Mouse (Mus musculus): ENCODE measurements at regions not wholly inside any gene's neighbourhood (a gene's known extent, or its start where the extent isn't known, plus 50 kb on each side); places are given as distances from the start of the nearest gene placed in this dataset.
A peak's percentile ranks its signal among the peaks of the same experiment; 100 is the strongest.

DNA sequence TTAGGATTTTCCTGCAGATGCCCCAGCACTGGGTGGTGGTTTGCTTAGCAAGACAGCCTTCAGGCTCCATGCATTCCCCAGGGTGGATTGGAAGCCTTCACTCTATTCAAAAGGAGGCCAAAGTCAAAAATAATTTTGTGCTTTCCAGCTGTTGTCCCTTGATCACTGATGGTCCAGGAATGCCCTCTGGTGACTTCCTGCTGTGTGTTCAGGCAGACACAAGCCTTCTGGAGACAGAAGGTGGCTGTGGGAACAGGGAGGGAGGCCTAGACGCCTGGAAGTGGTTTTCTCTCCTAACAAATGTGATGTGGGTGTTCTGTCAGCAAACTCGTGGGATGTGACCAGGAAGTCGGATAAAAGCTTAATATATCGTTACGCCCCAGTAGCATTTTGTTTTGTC lies 81.3 kb downstream of the Atp6ap1l start:
- DNase-seq (ENCODE audit: extremely low spot score in 1 of 2, low spot score in 1 of 2) = peak in 1 of 2 experiments; percentile 31

DNA sequence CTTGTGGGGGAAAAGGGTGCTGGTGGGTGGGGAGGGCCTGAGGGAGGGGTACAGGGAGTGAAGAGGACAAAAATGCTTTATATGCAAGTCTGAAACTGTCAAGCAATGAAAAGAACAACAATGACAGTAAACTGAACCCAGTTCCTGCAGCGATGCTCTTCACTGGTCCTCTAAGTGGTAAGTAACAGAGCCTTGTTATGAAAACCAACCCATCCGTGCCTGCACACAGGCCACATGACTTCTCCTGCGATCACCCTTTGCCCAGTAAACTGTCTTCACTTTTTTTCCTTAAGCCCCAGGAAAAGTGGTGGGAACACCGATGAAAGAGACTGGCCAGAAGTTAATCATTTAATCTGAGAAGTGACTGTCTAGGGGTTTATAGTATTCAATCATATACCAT lies 83.3 kb downstream of the Atp6ap1l start:
- no peak for DNase-seq (ENCODE audit: extremely low spot score in 1 of 2, low spot score in 1 of 2)

DNA sequence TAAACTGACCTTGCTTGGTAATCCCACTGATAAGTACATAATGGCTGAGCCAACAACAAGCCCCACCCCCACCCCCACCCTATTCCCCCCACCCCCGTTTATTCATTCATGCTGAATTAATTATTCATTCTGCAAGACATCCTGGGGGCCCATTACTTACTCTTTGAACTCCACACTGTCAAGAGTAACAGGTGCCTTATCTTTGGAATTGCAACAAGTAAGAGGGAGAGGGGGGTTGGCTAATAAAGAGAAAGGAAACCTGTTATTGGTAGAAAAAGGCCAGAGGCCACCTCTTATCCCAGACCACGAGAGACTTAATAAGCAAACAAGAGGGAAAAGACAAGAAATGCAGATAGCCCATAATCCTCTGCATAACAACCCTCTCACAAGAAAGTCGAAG lies 84.7 kb downstream of the Atp6ap1l start:
- DNase-seq (ENCODE audit: extremely low spot score in 1 of 2, low spot score in 1 of 2) = no peak

DNA sequence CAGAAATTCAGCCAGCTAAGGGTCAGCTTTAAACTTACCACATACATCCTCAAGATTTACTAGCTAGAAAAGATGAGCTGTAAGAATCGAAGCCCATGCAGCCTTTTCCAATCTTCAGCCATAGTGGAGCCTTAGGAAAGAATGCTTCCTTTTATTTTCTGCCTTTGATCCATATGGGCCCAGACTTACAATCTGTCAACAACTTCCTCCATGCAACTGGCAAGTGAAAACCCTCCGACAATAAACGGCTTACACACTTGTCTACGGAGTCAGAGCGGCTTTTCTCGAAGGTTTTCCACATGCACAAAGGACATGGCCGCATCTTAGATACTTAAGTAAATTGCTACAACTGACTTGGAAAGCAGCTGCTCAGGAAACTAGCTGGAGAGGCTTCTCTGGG lies 85.2 kb downstream of the Atp6ap1l start:
- DNase-seq (ENCODE audit: extremely low spot score in 1 of 2, low spot score in 1 of 2) = no peak

DNA sequence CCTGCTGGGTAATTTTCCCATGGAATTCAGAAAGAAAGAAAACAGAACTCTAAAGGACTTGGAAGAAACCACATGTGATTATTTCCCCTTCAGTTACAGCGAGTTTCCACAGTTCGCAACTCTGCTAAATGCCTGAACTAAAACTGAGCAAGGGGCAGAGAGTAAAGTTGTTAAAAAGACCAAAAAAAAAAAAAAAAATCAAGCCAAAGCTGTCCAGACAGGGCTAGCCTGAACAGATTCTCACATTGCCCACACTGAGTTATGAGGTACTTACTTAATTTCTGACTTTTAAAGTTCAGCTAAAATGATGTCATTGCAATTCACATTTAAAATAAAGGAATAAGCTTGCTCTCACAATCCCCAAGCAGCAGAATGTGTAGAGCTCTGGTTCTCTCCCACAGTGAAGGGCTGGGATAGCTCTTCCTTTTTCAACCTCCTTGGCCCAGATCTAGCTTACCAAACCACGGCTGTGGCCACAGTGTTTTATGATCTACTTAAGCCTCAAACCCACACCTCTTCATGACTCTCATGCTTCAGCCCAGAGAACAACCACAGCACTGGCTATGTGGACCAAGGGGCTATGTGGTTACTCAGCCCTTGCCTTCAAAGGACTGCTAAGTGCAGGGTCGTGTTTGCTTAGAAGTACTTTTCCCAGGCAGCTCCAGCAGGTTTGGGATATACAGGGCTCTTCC lies 90.8 kb downstream of the Atp6ap1l start:
- no peak for DNase-seq (ENCODE audit: extremely low spot score in 1 of 2, low spot score in 1 of 2)

DNA sequence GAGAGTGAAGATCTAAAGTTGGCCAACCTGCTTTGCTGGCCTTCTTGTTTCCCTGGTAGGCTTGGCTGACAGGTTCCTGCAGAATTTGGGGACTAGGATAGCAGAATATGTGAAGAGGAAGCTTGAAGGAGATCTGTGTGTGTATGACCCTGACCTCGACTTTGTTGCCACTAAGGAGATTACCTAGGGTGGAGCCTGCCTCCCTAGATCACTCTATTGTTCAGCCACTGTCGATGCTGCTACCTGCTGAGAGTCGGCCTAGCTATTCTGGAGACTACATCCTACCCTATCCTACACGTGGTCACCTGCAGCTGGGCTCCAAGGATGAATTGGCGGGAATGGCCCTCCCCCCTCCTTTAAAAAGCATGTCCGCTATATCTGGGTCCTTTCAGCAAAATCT lies 95.1 kb downstream of the Atp6ap1l start:
- DNase-seq (ENCODE audit: extremely low spot score in 1 of 2, low spot score in 1 of 2) = no peak

DNA sequence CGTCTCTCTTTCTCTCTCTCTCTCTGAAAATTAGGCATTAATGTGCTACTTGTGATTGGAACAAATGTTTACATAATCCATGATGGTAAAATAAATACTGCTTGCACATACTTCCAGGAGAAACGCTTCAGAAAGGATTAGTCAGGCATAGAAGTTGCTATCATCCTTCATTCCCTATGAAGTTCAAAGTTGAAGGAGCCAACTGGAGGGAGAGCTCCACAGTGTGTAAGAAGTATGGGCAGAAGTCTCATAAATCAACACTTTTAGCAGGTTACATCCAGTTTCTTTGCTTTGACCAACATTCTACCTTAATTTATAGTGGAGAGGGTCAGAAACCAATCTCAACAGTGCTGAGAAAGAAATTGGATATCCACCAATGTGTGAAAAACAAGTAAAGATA lies 105.5 kb downstream of the Atp6ap1l start:
- DNase-seq (ENCODE audit: extremely low spot score in 1 of 2, low spot score in 1 of 2) = no peak

DNA sequence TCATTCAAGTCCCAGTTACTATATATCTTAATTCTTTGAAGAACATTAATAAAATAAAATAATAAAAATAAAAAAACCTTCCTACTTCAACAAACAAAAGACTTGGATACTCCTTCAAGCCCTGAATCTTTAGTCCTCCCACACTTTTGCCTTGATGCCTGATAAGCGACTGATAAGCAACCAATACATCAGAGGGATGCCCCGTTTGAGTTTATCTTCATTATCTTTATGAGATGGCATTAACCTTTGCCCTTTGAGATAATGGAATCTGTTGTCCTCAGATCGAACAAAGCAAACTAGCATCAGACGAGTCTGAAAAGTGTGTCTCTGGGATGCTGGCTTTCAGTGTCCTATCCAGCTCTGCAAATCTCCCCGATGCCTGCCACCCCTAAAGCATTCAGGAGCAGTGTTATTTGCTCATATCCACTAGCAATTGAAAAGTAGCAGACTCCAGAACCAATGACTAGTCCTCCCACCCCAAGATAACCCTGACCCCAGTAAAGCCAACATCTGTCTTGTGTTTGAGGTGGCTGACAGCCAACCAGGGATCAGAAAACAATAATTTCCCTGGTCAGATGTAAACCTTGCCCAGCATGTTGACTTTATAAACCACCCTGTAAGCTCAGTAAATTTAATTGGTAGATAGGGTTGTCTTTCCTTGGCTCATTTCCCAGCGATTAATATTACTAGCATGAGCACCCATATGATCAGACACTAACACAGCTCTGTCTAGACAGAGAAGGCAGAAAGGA lies 106.2 kb downstream of the Atp6ap1l start:
- no peak for DNase-seq (ENCODE audit: extremely low spot score in 1 of 2, low spot score in 1 of 2)

DNA sequence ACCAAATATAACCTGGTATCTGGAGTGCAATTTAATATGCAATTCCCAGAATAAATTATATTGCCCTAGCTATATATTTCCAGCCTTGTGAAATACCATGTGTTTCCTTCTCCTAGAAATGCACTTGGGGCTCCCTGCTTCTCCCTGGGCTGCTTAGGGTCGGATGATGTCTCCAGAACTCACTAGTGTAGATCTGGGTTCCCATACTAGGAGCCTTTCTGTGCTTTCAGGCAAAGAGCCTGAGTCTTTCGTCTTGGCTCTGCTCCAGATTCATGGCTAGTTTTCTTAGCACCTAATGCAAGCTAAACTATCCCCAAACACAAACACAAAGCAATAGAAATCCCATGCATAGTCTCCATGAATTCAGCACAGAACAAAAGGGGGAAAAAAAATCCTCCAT lies 106.8 kb downstream of the Atp6ap1l start:
- no peak for DNase-seq (ENCODE audit: extremely low spot score in 1 of 2, low spot score in 1 of 2)

DNA sequence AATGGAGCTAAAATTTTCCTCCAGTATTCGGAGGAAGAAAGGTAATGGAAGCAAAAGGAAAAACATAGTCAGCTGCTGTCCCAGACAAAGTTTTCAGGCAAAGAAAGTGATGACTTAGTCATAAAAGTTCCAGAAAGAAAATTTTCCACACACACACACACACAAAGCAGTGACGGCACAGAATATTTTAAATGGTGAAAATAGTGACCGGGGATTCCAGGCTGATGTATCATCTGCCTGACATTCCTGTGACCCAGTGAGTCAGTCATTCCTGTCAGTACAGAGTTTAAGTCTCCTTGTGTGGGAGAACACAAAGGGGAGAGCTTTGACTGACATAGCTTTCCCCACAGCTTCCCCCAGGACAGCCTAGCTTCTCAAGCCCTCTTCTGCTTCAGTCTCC lies 107.9 kb downstream of the Atp6ap1l start:
- no peak for DNase-seq (ENCODE audit: extremely low spot score in 1 of 2, low spot score in 1 of 2)

DNA sequence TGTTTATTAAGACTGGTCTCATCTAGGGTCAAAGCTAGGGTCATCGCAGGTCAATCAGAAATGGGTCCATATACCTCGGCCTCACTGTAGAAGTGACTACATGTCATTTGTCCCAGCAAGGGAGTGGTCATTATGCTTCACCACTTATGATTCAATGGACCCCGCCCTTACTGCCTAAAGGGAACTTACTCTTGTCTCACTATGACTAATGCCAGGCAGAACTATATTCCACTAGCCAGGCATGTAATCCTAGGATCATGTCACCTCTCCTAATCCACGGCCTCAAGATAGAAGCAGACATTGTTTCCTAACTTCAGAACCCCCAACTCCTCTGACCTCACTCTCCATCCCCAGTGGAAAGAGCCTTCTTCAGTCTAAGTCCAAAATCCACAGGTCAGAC lies 108.3 kb downstream of the Atp6ap1l start:
- no peak for DNase-seq (ENCODE audit: extremely low spot score in 1 of 2, low spot score in 1 of 2)

DNA sequence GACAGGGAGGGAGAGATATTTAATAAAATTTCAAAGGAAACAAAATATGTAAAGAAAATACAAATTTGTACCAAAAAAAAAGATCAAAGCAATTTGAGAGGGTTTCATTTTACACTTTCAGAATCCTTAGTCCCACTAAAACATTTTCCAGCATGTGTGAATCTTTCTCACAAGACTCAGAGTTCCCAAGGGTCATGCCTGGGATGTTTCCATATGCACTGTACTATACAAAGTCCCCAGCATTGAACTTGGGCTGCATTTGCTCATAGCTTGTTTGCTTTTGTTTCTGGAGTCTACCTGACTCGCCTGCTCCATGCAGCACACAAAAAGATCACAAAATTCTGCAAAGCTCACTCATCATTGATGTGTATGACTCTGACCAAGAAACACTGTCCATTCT lies 122.7 kb downstream of the Atp6ap1l start:
- no peak for DNase-seq (ENCODE audit: extremely low spot score in 1 of 2, low spot score in 1 of 2)

DNA sequence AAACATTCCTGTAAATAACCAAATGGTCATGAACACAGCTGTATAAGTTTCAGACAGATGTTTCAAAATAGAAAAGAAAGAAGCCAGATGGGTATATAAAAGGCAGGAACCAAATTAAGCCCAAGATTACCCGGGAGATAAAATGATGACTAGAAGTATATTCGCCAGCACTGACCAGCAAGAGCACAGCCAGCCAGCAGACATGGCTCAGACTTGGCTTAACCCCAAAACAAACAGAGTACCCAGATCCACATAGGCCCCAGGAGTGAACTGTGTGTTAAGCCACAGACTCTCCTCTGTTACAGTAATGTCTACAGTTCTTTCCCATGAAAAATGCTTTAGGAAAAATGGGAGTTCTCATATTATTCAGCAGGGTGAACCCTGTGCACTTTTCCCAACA lies 123.2 kb downstream of the Atp6ap1l start:
- DNase-seq (ENCODE audit: extremely low spot score in 1 of 2, low spot score in 1 of 2) = no peak

DNA sequence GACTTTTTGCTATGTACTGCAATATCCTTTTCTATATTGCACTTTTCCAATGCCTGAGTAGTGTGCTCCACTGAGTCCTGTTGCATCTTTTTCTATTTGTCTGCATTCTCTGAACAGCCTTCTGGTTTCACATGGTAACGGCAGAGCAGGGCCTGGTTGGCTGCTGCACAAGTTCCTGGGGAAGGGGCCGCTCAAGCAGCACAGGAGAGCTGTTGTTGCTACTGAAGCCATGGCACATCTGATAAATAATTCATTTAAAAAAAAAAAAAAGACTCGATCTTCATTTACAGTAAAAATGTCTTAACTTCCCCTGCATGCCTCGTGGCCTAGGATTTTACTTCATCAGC lies 127.2 kb downstream of the Atp6ap1l start:
- no peak for DNase-seq (ENCODE audit: extremely low spot score in 1 of 2, low spot score in 1 of 2)

DNA sequence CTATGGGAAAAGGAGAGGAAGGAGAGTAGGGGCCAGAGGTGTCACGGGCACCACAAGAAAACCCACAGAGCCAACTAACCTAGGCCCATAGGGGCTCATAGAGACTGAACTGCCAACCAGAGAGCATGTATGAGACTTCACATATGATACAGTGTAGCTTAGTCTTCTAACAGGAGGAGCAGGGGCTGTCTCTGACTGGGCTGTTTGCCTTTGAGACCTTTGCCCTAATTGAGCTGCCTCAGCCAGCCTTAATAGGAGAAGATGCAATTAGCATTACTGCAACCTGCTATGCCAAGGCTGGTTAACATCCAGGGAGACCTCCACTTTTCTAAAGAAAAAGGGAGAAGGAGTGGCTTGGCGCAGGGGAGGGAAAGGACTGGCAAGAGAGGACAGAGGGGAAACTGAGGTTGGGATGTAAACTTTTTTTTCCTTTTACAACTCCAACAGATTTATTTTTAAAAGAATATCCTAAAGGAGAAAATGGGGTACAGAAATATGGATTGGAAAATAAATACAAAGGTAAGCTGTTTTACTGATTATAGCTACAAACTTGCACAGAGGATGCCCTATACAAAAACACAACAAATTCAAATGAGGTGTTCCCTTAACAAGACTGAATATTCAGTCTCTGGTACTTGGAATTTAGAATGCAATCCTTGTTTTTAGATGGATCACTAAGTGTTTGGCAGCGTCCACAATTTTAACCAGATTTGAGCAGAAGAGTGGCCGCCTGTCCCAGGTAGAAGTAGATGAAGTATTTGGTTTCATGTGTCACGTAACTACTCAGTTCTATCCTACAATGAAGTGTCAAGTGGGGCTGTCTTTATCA lies 127.8 kb downstream of the Atp6ap1l start:
- no peak for DNase-seq (ENCODE audit: extremely low spot score in 1 of 2, low spot score in 1 of 2)

DNA sequence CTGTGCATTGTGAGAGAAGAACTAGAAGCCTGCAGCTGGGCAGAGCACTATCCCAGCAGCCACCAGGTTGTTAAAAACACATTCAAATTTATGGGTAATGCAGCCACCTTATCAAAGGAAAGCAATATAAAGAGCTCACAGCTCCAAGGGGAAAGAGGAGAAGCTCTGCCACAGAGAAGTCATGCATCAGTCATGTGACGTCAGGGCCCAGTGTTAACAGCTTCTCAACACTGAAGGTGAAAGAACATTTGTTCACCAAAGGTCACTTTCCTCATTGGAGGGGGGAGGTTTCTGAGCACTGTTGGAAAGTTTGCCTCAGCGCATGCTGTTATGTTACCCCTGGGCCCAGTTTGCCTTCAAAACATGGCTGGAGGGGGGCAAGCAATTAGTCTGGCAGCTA lies 143.0 kb downstream of the Atp6ap1l start:
- no peak for DNase-seq (ENCODE audit: extremely low spot score in 1 of 2, low spot score in 1 of 2)

DNA sequence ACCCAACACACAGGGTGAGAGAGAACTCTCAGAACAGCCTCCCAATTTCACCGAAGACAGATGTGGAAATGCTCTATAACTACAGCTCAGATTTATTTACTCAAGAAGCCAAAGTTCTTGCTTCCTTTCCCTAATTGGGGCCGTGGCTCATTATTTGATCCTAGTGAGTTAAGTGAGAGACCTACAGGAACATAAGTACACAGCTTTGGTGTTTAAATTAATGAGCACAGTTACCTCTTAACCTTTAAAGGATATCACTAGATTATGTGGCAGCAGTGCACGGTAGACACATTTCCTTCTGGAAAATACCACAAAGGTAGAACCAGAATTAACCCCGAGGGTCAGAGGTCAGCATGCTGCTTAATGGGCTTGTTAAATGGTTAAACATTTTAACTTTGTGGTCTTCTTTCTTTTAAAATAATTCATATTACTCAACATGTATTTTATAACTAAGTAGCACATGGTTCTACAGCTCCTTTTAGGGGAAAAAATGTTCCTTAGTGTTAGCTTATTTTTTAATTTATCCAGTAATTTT lies 144.6 kb downstream of the Atp6ap1l start:
- DNase-seq (ENCODE audit: extremely low spot score in 1 of 2, low spot score in 1 of 2) = no peak

DNA sequence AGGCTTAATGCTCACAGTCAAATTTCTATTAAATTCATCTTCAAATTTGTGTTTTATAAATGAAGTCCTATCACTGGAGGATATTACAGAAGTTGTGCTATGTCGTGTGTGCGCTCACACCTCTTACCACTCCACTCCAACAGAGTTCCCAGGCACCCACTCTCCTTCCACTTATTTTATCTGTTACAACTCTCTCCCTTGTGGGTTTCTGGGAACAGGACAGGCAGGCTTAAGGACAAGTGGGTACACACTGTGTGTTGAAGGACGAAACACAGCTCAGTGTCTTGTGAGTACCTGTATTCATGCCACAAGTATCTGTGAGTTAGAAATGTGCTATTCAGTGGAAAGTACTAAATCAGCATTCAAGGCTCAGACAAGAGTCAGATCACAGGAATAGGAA lies 150.7 kb downstream of the Atp6ap1l start:
- DNase-seq (ENCODE audit: extremely low spot score in 1 of 2, low spot score in 1 of 2) = no peak

DNA sequence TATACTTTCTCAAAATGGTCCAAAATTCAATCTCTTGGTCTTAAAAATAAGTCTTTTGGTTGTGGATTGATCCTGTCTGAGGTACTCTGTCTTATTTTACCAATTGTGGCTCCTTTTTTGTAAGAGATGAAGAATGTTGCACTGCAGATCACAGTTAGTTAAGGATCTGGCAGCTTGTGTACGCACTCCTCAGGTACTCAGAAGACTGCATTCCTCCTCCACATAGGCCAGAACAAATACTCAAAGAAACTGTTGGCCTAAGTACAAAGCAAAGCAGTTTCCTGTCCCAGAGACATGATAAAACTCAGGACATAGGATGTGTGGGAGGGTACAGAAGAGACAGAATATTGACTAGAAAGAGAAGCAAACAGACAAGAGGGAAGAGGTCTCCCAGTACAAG lies 155.4 kb downstream of the Atp6ap1l start:
- DNase-seq (ENCODE audit: extremely low spot score in 1 of 2, low spot score in 1 of 2) = no peak

DNA sequence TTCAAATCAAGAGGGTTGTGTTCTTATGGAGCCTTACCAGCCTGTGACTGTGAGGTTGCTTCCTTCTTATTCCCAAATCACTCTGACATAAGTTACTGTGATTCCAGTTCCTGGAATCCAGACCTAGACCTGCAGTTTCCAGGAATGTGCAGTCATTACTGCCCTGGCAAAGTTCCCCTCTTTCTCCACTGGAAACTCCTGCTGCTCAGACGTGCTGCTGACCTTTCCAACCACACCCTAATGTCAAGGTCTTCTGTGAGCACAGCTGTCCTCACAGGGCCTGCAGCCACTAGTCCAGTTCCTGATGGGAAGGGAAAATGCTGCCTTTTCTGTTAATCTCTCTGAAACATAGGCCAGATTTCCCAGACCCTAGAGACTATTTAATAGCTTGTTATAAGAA lies 160.1 kb downstream of the Atp6ap1l start:
- no peak for DNase-seq (ENCODE audit: extremely low spot score in 1 of 2, low spot score in 1 of 2)

DNA sequence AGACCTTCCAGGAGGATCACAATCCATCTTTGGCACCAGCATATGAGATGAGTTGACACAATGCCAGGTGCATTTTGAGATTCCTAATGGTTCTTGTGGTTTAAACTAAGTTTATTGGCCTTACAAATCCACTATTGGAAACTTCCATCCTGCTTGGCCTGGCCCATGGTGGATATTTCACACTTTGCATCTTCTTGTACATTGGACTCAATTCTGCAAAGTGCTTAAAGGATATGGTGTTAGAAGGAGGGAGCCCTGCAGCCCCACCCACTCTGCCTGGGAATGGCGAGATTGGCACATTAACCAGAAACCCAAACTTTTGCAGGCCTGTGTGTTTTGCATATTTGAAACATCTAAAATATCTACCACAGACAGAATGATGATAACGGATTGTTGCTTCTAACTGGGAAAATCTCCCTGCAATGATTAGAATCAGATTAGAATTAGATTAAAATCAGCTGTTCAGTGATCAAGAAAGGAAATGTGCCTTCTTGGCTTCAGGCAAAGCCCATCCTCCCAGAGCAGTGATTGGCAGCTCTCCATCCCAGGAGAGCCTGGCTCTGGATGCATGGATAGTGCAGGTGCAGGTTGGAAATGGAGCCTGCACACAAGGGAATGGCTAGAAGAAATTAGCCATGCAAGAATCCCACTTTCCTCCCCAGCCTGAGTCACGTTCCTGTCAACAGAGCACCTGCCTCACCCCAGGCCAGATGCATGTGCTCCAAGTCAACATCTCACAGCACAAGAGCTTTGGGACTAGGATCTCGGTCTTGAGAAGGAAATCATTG lies 162.3 kb downstream of the Atp6ap1l start:
- DNase-seq (ENCODE audit: extremely low spot score in 1 of 2, low spot score in 1 of 2) = no peak

Data from frontal cortex, adult 2 months (tissue).